Mouse (Mus musculus): ENCODE measurements around the gene Gm5269. TPM values are rescaled to one million over a fixed set of nuclear protein-coding genes. Genes with fewer than 3 reads are reported as not detected.

Gene Gm5269
- polyA plus RNA-seq, 1 experiment from 2014 or later = not detected

DNA sequence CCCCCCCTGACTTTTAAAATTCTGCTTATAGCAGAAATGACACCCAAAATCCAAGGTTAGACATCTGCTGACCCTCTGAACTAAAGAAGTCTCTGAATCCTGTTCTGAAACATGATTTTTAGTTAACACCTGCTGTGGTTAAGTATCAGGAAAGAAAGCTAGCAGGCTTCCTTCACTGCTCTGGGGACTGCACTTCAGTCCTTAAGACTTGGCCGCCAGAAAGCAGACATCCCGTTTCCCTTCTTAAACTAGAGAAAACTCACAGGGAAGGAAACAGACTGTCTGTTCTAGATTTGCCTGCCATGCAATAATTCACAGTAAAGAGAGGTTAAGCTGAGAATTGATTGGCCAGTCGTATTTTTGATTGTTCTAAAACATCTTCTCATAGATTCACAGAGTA lies 26.1 kb upstream of the Gm5269 start:
- peaks cover 83% of the 10 kb centered on the region for H3K36me3 ChIP-seq
- H3K9me3 ChIP-seq (replicated peaks) = no peaks in the 10 kb centered on the region
- H3K27ac ChIP-seq = no peak overlapping the region; the same call in 1 of the 2 replicates
- WGBS (ENCODE audit: insufficient replicate concordance) = 64% methylated on average over 3 of the region's 3 CpGs
- H3K4me3 ChIP-seq (replicated peaks) = no peak overlapping the region
- DNase-seq (no peak), ATAC-seq (ENCODE audit: low read depth) (no peak)
- H3K27me3 ChIP-seq = no peaks in the 10 kb centered on the region
- H3K4me2 ChIP-seq = no peak overlapping the region
- H3K4me1 ChIP-seq (replicated peaks) = 0 out of 2 replicates have a peak, but pooled peaks cover 2% of the 10 kb centered on the region
- no peak overlapping the region for H3K9ac ChIP-seq

DNA sequence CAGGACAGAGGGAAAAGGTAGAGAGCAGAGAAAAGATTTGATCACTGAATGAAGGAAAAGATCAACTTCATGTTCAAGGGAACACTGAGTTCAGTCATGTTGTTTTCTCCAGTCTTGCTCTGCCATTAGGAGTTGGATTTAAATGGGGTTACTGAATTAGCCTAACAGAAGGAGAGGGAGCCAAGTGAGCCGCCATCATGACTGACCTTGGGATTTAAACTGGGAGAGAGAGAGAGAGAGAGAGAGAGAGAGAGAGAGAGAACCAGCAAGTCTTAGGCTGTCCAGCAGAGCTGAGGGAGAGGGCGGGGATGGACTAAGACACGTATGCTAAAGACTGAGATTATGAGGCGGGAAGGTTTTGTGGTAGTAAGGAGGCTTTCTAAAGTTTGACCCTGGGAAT lies 24.2 kb upstream of the Gm5269 start:
- WGBS (ENCODE audit: insufficient replicate concordance) = 87% methylated on average over 4 of the region's 4 CpGs
- no peak for ATAC-seq (ENCODE audit: low read depth)

DNA sequence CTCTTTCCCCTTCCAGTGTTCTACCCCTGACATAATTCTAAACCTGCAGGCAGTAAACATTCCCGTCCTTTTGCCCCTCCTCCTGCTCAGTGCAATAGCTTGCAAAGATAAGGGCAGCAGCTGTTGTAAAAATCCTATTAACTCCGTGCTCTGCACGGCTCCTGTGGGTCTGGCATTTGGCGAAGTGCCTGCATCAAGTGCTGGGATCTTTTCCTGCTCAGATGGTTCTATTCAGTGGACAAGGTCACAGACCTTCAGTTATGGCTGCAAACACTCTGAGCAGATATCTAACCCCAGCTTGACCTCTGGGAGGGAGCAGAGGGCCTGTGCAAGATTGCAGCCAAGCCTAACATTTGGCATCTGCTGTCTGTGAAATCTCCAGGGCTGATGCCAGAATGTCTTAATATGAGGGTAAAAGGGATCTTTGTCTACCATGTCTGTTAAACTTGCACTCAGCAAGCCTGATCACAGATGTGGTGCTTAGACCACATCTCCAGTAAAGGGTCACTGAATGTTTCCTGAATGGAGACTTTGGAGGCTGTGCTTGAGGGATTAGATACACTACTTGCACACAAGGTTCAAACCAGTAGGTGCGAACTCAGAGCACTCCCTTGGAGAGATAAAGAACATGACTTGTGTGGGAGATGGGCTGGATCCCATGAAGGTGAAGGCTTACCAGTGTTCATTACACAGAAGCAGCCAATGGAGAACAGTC lies 15.2 kb upstream of the Gm5269 start:
- H3K9me3 ChIP-seq (replicated peaks) = no peaks in the 10 kb centered on the region
- H3K36me3 ChIP-seq = peaks cover 26% of the 10 kb centered on the region
- WGBS (ENCODE audit: insufficient replicate concordance) = 31% methylated on average over 5 of the region's 5 CpGs
- peak; percentile 67; the same call in 1 of the 2 replicates for ATAC-seq (ENCODE audit: low read depth)
- no peak overlapping the region for H3K4me2 ChIP-seq
- H3K27ac ChIP-seq = peak overlapping the region; percentile 29; the same call in 1 of the 2 replicates
- H3K27me3 ChIP-seq = no peaks in the 10 kb centered on the region
- no peak overlapping the region for H3K4me3 ChIP-seq (replicated peaks)
- H3K4me1 ChIP-seq (replicated peaks) = peaks cover 10% of the 10 kb centered on the region
- no peak for DNase-seq
- H3K9ac ChIP-seq = no peak overlapping the region

More for the DNA sequence above, 24.2 kb upstream of the Gm5269 start:
- Histone ChIP-seq H3K4me1 (replicated peaks) (0 out of 2 replicates have a peak, but pooled peaks cover 2% of the 10 kb centered on the region), H3K36me3 (peaks cover 87% of the 10 kb centered on the region), H3K9me3 (replicated peaks) (no peaks in the 10 kb centered on the region), H3K9ac (no peak overlapping the region), H3K27me3 (no peaks in the 10 kb centered on the region), H3K27ac (no peak overlapping the region), H3K4me2 (no peak overlapping the region), H3K4me3 (replicated peaks) (no peak overlapping the region)
- DNase-seq = no peak

DNA sequence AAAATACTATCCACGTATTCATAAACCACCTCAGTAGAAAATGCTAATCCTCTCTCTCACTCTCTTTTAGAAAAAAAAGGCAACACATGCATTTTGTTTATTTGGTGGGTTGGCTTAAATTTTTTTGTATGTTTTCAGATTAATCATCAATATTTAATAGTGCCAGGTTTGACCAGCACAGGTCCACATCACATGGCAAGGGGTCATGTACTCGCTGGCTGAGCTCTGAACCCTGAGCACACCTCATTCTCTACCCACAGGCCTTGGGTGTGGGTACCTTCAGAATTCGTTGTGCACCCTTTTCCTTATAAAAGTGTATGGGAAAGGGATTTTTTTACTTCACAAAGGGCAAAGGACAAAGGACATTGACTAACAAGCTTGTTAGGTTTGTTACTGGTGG lies 14.1 kb upstream of the Gm5269 start:
- H3K27ac ChIP-seq = no peak overlapping the region
- WGBS (ENCODE audit: insufficient replicate concordance) = 70% methylated on average over 3 of the region's 3 CpGs
- H3K4me1 ChIP-seq (replicated peaks) = peaks cover 10% of the 10 kb centered on the region
- H3K9ac ChIP-seq = no peak overlapping the region
- no peak overlapping the region for H3K4me2 ChIP-seq
- ATAC-seq (ENCODE audit: low read depth) (no peak), DNase-seq (no peak)
- no peaks in the 10 kb centered on the region for H3K9me3 ChIP-seq (replicated peaks)
- H3K27me3 ChIP-seq = no peaks in the 10 kb centered on the region
- no peak overlapping the region for H3K4me3 ChIP-seq (replicated peaks)
- peaks cover 17% of the 10 kb centered on the region for H3K36me3 ChIP-seq

DNA sequence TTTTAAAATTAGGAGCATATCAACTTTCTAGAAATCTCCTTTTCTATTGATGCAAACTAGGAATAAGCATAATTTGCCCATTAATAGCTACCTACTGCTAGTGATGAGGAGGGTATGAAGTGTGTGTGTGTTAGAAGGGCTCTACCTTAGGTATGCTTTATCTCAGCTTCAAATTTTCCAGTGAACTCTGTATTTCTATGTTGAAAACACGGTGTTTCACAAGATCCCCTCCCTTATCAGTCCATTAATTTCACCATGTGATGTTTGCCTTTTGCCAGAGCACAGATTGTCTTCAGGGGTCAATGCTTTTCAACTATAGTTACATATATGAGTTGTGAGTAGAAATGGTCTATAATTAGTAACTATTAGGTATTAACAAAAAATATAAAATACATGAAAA lies 8.0 kb upstream of the Gm5269 start:
- no peak for ATAC-seq (ENCODE audit: low read depth)
- Histone ChIP-seq H3K4me2 (no peak overlapping the region), H3K36me3 (no peaks in the 10 kb centered on the region), H3K27ac (no peak overlapping the region), H3K9ac (no peak overlapping the region), H3K4me1 (replicated peaks) (no peaks in the 10 kb centered on the region), H3K4me3 (replicated peaks) (no peak overlapping the region), H3K9me3 (replicated peaks) (no peaks in the 10 kb centered on the region), H3K27me3 (no peaks in the 10 kb centered on the region)
- no peak for DNase-seq
- WGBS (ENCODE audit: insufficient replicate concordance) = 25% methylated on average over 1 of the region's 1 CpGs

DNA sequence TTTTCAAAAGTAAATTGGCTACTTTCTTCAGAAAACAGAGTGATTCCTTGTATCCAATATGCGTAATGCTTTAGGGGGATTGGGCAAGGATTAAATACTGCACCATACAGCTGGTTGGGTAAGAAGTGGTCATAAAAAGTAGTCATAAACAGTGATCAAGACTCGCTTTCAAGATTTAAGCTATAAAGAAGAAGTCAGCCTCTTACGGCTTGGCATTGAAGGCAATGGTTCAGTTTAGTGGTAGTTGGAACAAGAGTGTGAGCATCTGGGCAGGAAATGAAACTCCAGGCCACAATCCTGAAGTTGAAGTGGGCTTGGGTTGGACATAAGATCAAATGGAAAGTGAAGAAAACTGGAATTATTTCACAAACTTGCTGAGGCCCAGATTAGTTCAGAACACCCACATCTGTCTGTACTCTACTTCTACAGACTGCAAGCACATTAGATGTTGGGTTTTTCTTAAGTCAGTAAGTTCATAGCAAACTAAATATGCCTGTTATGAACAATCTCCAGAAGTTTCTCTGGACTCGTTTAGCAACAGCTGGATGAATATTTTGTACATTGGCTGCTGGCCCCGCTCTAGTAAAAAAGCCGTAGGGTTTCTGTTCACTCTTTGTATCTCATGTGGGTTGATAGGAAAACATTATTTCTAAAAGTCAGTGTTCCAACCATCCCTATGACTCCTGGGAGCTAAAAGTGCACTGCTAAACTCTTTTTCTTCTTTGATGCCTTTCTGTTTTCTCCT lies 4.3 kb upstream of the Gm5269 start:
- no peaks in the 10 kb centered on the region for H3K27me3 ChIP-seq
- H3K27ac ChIP-seq = no peak overlapping the region
- no peaks in the 10 kb centered on the region for H3K4me1 ChIP-seq (replicated peaks)
- H3K9ac ChIP-seq = no peak overlapping the region
- WGBS (ENCODE audit: insufficient replicate concordance) = 76% methylated on average over 6 of the region's 6 CpGs
- H3K4me2 ChIP-seq = no peak overlapping the region
- H3K36me3 ChIP-seq = no peaks in the 10 kb centered on the region
- H3K9me3 ChIP-seq (replicated peaks) = no peaks in the 10 kb centered on the region
- DNase-seq (no peak), ATAC-seq (ENCODE audit: low read depth) (no peak)
- H3K4me3 ChIP-seq (replicated peaks) = no peak overlapping the region

DNA sequence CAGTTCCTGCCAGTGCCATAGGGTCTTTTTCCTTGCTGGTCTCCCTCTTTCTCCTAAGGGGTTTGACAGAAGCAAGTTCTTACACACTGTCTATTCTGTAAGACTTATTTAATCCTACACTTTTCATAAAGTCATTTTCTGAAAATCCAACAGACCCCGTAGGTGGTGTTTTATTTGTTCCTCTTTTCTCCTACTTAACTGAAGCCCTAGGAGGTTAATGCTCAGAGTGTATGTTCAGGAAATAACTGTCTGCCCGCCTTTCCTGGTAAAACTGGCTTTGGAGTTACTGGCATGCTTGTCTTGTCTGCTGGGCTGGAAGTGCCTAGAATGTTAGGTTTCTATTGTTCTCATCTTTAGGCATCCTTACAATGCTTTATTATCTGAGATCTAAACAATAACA lies 1.9 kb upstream of the Gm5269 start:
- Histone ChIP-seq H3K4me1 (replicated peaks) (no peaks in the 10 kb centered on the region), H3K36me3 (no peaks in the 10 kb centered on the region), H3K4me2 (no peak overlapping the region), H3K9me3 (replicated peaks) (no peaks in the 10 kb centered on the region), H3K27ac (no peak overlapping the region), H3K27me3 (no peaks in the 10 kb centered on the region), H3K9ac (no peak overlapping the region), H3K4me3 (replicated peaks) (no peak overlapping the region)
- no peak for ATAC-seq (ENCODE audit: low read depth)
- 25% methylated on average over 2 of the region's 2 CpGs for WGBS (ENCODE audit: insufficient replicate concordance)
- no peak for DNase-seq

DNA sequence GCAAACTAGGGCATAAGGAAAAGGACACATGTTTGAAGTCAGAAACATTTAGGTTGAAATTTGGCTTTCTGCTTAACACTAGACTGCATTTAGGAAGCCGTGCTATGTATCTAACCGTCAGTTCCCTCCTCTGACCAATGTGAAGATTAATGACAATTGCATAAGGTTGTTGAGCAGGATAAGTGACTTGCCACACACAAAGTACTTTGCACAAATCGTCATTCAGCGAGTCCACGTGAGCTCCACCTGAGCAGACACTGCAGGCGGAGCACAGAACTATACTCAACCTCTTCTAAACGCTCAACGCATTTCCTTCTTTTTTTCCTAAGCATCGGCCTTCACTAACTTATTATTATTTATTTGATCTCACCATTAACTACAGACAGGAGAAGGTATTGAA lies 3.3 kb downstream of the Gm5269 start:
- H3K27me3 ChIP-seq = no peaks in the 10 kb centered on the region
- WGBS (ENCODE audit: insufficient replicate concordance) = 76% methylated on average over 9 of the region's 9 CpGs
- H3K4me1 ChIP-seq (replicated peaks) = no peaks in the 10 kb centered on the region
- H3K9ac ChIP-seq = no peak overlapping the region
- no peaks in the 10 kb centered on the region for H3K9me3 ChIP-seq (replicated peaks)
- no peak overlapping the region for H3K27ac ChIP-seq
- H3K4me2 ChIP-seq = no peak overlapping the region
- ATAC-seq (ENCODE audit: low read depth) (no peak), DNase-seq (no peak)
- no peaks in the 10 kb centered on the region for H3K36me3 ChIP-seq
- no peak overlapping the region for H3K4me3 ChIP-seq (replicated peaks)

DNA sequence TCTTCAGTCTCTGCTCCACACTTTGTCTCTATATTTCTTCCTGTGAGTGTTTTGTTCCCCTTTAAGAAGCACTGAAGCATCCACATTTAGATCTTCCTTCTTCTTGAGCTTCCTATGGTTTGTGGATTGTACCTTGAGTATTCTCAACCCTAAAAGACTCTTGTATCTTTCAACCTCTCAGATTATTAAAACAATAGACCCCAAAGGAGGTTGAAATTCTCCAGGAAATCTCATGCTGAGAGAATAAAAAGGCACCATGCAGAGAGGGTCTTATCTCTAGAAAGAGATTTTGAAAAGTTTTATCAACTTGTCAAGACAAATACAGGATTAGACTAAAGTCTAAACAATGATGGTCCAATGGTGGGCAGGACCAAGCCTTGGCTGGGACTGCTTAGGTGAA lies 6.7 kb downstream of the Gm5269 start:
- H3K9ac ChIP-seq = no peak overlapping the region
- no peaks in the 10 kb centered on the region for H3K27me3 ChIP-seq
- H3K4me1 ChIP-seq (replicated peaks) = no peaks in the 10 kb centered on the region
- no peaks in the 10 kb centered on the region for H3K9me3 ChIP-seq (replicated peaks)
- no peaks in the 10 kb centered on the region for H3K36me3 ChIP-seq
- no peak overlapping the region for H3K4me3 ChIP-seq (replicated peaks)
- DNase-seq (no peak), ATAC-seq (ENCODE audit: low read depth) (no peak)
- H3K27ac ChIP-seq = no peak overlapping the region
- H3K4me2 ChIP-seq = no peak overlapping the region

DNA sequence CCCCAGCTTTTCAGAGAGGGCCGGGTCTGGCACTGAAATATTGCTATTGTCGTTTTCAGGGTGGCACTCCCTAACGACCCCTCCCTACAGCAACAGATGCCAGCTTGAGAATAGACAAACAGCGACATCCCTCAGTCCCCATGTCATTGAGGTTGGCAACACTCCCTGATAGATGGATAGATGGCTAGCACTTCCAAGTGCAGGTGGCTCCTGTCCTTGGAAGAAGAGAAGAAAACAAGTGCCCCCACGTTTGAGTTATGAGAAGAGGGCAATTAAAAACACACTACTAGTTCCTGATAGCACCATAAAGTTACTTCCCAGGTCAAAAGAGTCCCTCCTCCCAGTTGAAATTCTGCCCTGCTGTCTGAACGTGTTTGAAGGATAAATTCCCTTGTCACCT lies 8.0 kb downstream of the Gm5269 start:
- Histone ChIP-seq H3K4me1 (replicated peaks) (no peaks in the 10 kb centered on the region), H3K9ac (no peak overlapping the region), H3K4me2 (no peak overlapping the region), H3K27ac (no peak overlapping the region), H3K36me3 (no peaks in the 10 kb centered on the region), H3K4me3 (replicated peaks) (no peak overlapping the region), H3K27me3 (no peaks in the 10 kb centered on the region), H3K9me3 (replicated peaks) (no peaks in the 10 kb centered on the region)
- WGBS (ENCODE audit: insufficient replicate concordance) = 46% methylated on average over 6 of the region's 6 CpGs
- DNase-seq (no peak), ATAC-seq (ENCODE audit: low read depth) (no peak)

DNA sequence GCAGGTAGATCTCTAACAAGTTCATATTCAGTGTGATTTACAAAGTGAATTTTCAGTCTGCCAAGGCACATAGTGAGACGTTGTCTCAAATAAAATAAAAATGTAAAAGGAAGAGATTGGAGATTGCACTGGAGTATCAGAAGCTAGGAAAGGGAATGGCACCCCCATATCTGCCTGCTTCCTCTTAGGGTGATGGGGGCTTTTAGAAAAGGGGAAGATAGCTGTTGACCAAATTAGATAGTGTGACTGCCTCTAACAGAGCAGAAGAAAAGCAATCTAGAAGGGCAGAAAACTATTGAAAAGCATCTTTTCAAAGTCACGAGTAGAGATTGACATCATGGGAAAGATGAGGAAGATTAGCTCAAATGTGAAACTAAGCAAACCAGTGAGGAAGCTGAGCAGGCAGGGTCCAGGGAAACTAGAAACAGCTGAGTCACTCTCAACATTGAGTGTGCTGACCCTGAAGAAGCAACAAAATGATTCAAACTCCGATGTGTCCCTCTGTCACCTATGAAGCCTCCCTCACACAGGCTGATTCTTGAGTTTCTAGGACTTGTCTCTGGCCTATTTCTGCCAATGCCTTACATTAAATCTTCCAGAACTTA lies 8.7 kb downstream of the Gm5269 start:
- no peak overlapping the region for H3K4me3 ChIP-seq (replicated peaks)
- DNase-seq (no peak), ATAC-seq (ENCODE audit: low read depth) (no peak)
- no peaks in the 10 kb centered on the region for H3K9me3 ChIP-seq (replicated peaks)
- no peak overlapping the region for H3K9ac ChIP-seq
- H3K4me1 ChIP-seq (replicated peaks) = no peaks in the 10 kb centered on the region
- H3K27ac ChIP-seq = no peak overlapping the region
- no peaks in the 10 kb centered on the region for H3K36me3 ChIP-seq
- no peak overlapping the region for H3K4me2 ChIP-seq
- H3K27me3 ChIP-seq = no peaks in the 10 kb centered on the region
- WGBS (ENCODE audit: insufficient replicate concordance) = 34% methylated on average over 3 of the region's 3 CpGs

Data from liver, embryonic 13.5 days (tissue).